Mouse (Mus musculus): Measurements from ENCODE around the gene Defb33. TPM values are rescaled to one million over a fixed set of nuclear protein-coding genes. Genes with fewer than 3 reads are reported as not detected.

Gene Defb33
- polyA plus RNA-seq (2015; fragmentation: Nextera tagmentation; extraction: Ambion mirVana) = not detected in 2 replicates

DNA sequence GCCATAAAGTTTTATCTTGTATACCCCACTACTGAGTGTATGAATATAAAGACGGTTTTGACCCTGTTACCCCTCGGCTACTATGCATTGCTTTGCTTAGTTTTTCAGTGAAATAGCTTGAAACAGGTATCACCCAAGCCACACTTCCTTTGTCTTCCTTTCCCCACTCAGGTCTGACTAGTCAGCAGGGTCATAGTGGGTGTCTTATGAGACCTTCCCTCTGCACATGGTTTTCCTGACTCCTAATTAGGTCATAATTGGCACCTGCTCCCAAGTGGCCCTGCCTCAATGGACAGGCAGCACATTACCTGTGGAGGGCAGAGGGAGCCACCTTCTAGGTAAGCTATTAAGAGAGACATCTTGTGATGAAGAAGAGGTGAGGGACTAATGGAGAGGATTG, at the start of gene Defb33:
Gene Defb33, plus strand, starts transcription at position 301 of the 400 bp plus-strand sequence.
- Histone ChIP-seq H3K9me3 (ENCODE audit: low read length) (no peaks in the 10 kb centered on the region), H3K9ac (replicated peaks; ENCODE audit: low read depth) (no peak within 1 kb of the TSS), H3K27ac (ENCODE audit: low read length) (no peak within 1 kb of the TSS), H3K36me3 (ENCODE audit: insufficient read depth, low read length) (no peaks in the 10 kb centered on the region), H3K27me3 (replicated peaks; ENCODE audit: insufficient read depth, low read length) (no peaks in the 10 kb centered on the region), H3K4me3 (ENCODE audit: low read depth, low read length) (no peak within 1 kb of the TSS), H3K4me1 (ENCODE audit: insufficient read depth, low read depth, low read length) (no peaks in the 10 kb centered on the region), H3K4me2 (replicated peaks; ENCODE audit: low read depth, low read length) (no peak within 1 kb of the TSS)
- TF ChIP-seq EP300 (IDR thresholded peaks at IDR 0.05) (no peak), CTCF (IDR thresholded peaks at IDR 0.05) (no peak)
- WGBS = 62% methylated on average over 2 of the region's 2 CpGs
- no peak for ATAC-seq
- no peak for DNase-seq (ENCODE audit: low spot score)

- ATAC-seq (no peak), DNase-seq (ENCODE audit: low spot score) (no peak)
- Histone ChIP-seq H3K4me1 (ENCODE audit: insufficient read depth, low read depth, low read length) (no peaks in the 10 kb centered on the region), H3K4me2 (replicated peaks; ENCODE audit: low read depth, low read length) (no peak overlapping the region), H3K9me3 (ENCODE audit: low read length) (no peaks in the 10 kb centered on the region), H3K9ac (replicated peaks; ENCODE audit: low read depth) (no peak overlapping the region), H3K36me3 (ENCODE audit: insufficient read depth, low read length) (no peaks in the 10 kb centered on the region), H3K4me3 (ENCODE audit: low read depth, low read length) (no peak overlapping the region), H3K27ac (ENCODE audit: low read length) (no peak overlapping the region), H3K27me3 (replicated peaks; ENCODE audit: insufficient read depth, low read length) (no peaks in the 10 kb centered on the region)
- TF ChIP-seq CTCF (IDR thresholded peaks at IDR 0.05) (no peak), EP300 (IDR thresholded peaks at IDR 0.05) (no peak)
- WGBS = 26% methylated on average over 6 of the region's 6 CpGs
Measured at GRCm38 (mm10) chr8:20874608-20875007, 17.9 kb upstream of the Defb33 start.

GRCm38 (mm10) chr8:20902527-20902926, 10.1 kb downstream of the Defb33 start, which contains the start of gene Gm15056:
TSS of gene Gm15056 (minus strand) at chr8:20902627.
- Histone ChIP-seq H3K4me2 (replicated peaks; ENCODE audit: low read depth, low read length) (no peak within 1 kb of the TSS), H3K27ac (ENCODE audit: low read length) (no peak within 1 kb of the TSS), H3K36me3 (ENCODE audit: insufficient read depth, low read length) (no peaks in the 10 kb centered on the region), H3K9me3 (ENCODE audit: low read length) (no peaks in the 10 kb centered on the region), H3K27me3 (replicated peaks; ENCODE audit: insufficient read depth, low read length) (no peaks in the 10 kb centered on the region), H3K4me1 (ENCODE audit: insufficient read depth, low read depth, low read length) (no peaks in the 10 kb centered on the region), H3K4me3 (ENCODE audit: low read depth, low read length) (no peak within 1 kb of the TSS), H3K9ac (replicated peaks; ENCODE audit: low read depth) (no peak within 1 kb of the TSS)
- DNase-seq (ENCODE audit: low spot score) (no peak), ATAC-seq (no peak)
- WGBS = 37% methylated on average over 2 of the region's 2 CpGs
- TF ChIP-seq CTCF (IDR thresholded peaks at IDR 0.05) (no peak), EP300 (IDR thresholded peaks at IDR 0.05) (no peak)

GRCm38 (mm10) chr8:20907119-20907518, 14.7 kb downstream of the Defb33 start:
- Histone ChIP-seq H3K36me3 (ENCODE audit: insufficient read depth, low read length) (no peaks in the 10 kb centered on the region), H3K4me3 (ENCODE audit: low read depth, low read length) (no peak overlapping the region), H3K4me2 (replicated peaks; ENCODE audit: low read depth, low read length) (no peak overlapping the region), H3K27ac (ENCODE audit: low read length) (no peak overlapping the region), H3K4me1 (ENCODE audit: insufficient read depth, low read depth, low read length) (no peaks in the 10 kb centered on the region), H3K27me3 (replicated peaks; ENCODE audit: insufficient read depth, low read length) (no peaks in the 10 kb centered on the region), H3K9ac (replicated peaks; ENCODE audit: low read depth) (no peak overlapping the region), H3K9me3 (ENCODE audit: low read length) (no peaks in the 10 kb centered on the region)
- DNase-seq (ENCODE audit: low spot score) = no peak
- 89% methylated on average over 2 of the region's 2 CpGs for WGBS
- TF ChIP-seq EP300 (IDR thresholded peaks at IDR 0.05) = no peak
- no peak for TF ChIP-seq CTCF (IDR thresholded peaks at IDR 0.05)
- ATAC-seq = no peak

- 45% methylated on average over 2 of the region's 2 CpGs for WGBS
- H3K27me3 ChIP-seq (replicated peaks; ENCODE audit: insufficient read depth, low read length) = no peaks in the 10 kb centered on the region
- H3K9me3 ChIP-seq (ENCODE audit: low read length) = no peaks in the 10 kb centered on the region
- no peaks in the 10 kb centered on the region for H3K36me3 ChIP-seq (ENCODE audit: insufficient read depth, low read length)
- ATAC-seq (no peak), DNase-seq (ENCODE audit: low spot score) (no peak)
- TF ChIP-seq EP300 (IDR thresholded peaks at IDR 0.05) (no peak), CTCF (IDR thresholded peaks at IDR 0.05) (no peak)
- no peak overlapping the region for H3K4me2 ChIP-seq (replicated peaks; ENCODE audit: low read depth, low read length)
- no peaks in the 10 kb centered on the region for H3K4me1 ChIP-seq (ENCODE audit: insufficient read depth, low read depth, low read length)
- H3K27ac ChIP-seq (ENCODE audit: low read length) = no peak overlapping the region
- no peak overlapping the region for H3K9ac ChIP-seq (replicated peaks; ENCODE audit: low read depth)
- H3K4me3 ChIP-seq (ENCODE audit: low read depth, low read length) = no peak overlapping the region
Measured at GRCm38 (mm10) chr8:20908256-20908655, 15.8 kb downstream of the Defb33 start.

- no peak overlapping the region for H3K4me3 ChIP-seq (ENCODE audit: low read depth, low read length)
- H3K36me3 ChIP-seq (ENCODE audit: insufficient read depth, low read length) = no peaks in the 10 kb centered on the region
- no peaks in the 10 kb centered on the region for H3K4me1 ChIP-seq (ENCODE audit: insufficient read depth, low read depth, low read length)
- no peak overlapping the region for H3K9ac ChIP-seq (replicated peaks; ENCODE audit: low read depth)
- ATAC-seq (no peak), DNase-seq (ENCODE audit: low spot score) (no peak)
- WGBS = 78% methylated on average over 1 of the region's 1 CpGs
- H3K27ac ChIP-seq (ENCODE audit: low read length) = no peak overlapping the region
- TF ChIP-seq CTCF (IDR thresholded peaks at IDR 0.05) (no peak), EP300 (IDR thresholded peaks at IDR 0.05) (no peak)
- H3K9me3 ChIP-seq (ENCODE audit: low read length) = no peaks in the 10 kb centered on the region
- H3K27me3 ChIP-seq (replicated peaks; ENCODE audit: insufficient read depth, low read length) = no peaks in the 10 kb centered on the region
- no peak overlapping the region for H3K4me2 ChIP-seq (replicated peaks; ENCODE audit: low read depth, low read length)
Measured at GRCm38 (mm10) chr8:20912288-20912687, 19.8 kb downstream of the Defb33 start.

DNA sequence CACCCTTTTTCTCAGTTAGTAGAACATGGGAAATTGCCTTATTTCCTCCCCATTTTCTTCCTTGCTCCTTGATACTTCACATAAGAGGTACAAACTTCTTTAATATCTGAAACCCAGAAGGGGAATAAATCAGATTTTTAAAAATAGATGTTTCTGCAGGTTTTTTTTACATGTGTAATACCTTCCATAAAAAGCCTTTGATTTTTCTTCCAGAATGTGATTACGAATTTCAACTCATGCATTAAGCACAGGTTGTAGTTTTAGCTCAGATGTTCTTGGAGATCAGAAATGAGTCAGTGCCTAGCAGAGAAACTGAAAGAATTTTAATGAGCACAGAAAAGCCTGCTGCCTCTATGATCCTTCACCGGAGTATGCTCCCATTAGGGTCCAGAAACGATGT, 29.5 kb downstream of the Defb33 start, which contains the start of gene Gm6040:
Gene Gm6040, minus strand, starts transcription at position 101 of the 400 bp plus-strand sequence.
- 67% methylated on average over 3 of the region's 3 CpGs for WGBS
- no peak for DNase-seq (ENCODE audit: low spot score)
- TF ChIP-seq CTCF (IDR thresholded peaks at IDR 0.05) = no peak
- Histone ChIP-seq H3K4me1 (ENCODE audit: insufficient read depth, low read depth, low read length) (no peaks in the 10 kb centered on the region), H3K4me2 (replicated peaks; ENCODE audit: low read depth, low read length) (no peak within 1 kb of the TSS), H3K4me3 (ENCODE audit: low read depth, low read length) (no peak within 1 kb of the TSS), H3K9ac (replicated peaks; ENCODE audit: low read depth) (no peak within 1 kb of the TSS), H3K27me3 (replicated peaks; ENCODE audit: insufficient read depth, low read length) (no peaks in the 10 kb centered on the region), H3K9me3 (ENCODE audit: low read length) (no peaks in the 10 kb centered on the region), H3K36me3 (ENCODE audit: insufficient read depth, low read length) (no peaks in the 10 kb centered on the region), H3K27ac (ENCODE audit: low read length) (no peak within 1 kb of the TSS)
- no peak for ATAC-seq
